Comparison of ENCODE assay signal across 29 mouse cellular contexts in the genomic region with DNA sequence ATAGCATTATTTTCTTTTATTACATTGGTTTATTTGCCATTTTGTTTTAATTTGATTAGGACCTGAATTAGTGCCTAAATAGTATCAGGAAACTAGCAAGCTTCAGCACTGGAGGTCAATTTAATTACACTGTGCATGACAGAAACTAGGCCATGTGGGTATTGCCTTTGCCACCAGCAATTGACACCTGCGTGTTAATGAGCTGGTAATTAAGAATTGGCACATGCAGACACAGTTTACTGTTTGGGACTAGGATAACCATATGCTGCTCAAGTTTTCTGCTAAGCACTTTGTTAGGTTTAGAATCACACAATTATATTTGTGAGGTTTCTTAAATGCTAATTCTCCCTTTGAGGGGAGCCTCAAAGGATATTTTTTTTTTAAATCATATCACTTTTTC. TPM values are rescaled to one million over a fixed set of nuclear protein-coding genes. Genes with fewer than 3 reads are reported as not detected.
DNase-seq lines count a peak whose midpoint lies in the region; ATAC-seq and TF ChIP-seq lines count a peak whose summit lies in the region.
"Had no signal": no experiment of that assay in that cellular context is flagged by ENCODE, and none has a peak within 500 bp of the region (broad histone marks: within the 10 kb centered on the region; RNA-seq: fewer than 3 reads in every experiment).

No protein-coding gene starts in this region.

- no peak for TF ChIP-seq POLR2A in lung, adult 2 months (IDR thresholded peaks at IDR 0.05; ENCODE audit: borderline replicate concordance, extremely low read depth, low read depth, low read length)

- DNase-seq in cerebellum, postnatal 10 days = peak; percentile 9 to 11
- no peak for DNase-seq in cerebellum, postnatal 25 days
- no peak for DNase-seq in midbrain, embryonic 11.5 days (ENCODE audit: low spot score, missing footprints)
- DNase-seq in forelimb bud, embryonic 11.5 days (ENCODE audit: low read depth, low spot score) = peak; percentile 11
- no peak for DNase-seq in lung, adult 2 months
- no peak for DNase-seq in kidney, postnatal 14 days
- DNase-seq: adrenal gland, postnatal 25 days; cerebellum, adult 11-12 months; gastrocnemius, postnatal 14 days; heart, adult 11 months; kidney, postnatal 4 days; liver; thymus, adult 2 months had no signal

- H3K27ac ChIP-seq in midbrain, embryonic 12.5 days (replicated peaks) = no peak overlapping the region
- H3K27ac ChIP-seq in midbrain, embryonic 11.5 days (ENCODE audit: low read depth, low read length) = no peak overlapping the region
- no peak overlapping the region for H3K27ac ChIP-seq in forebrain, embryonic 12.5 days
- H3K27ac ChIP-seq: embryonic facial prominence, embryonic 15.5 days; hindbrain, embryonic 15.5 days; left cerebral cortex, adult 2 months; limb, embryonic 10.5 days; liver, embryonic 15.5 days; macrophage; midbrain, embryonic 13.5 days; neural tube, embryonic 13.5 days; stomach, postnatal 0 days had no signal

- no peak overlapping the region for H3K4me2 ChIP-seq in midbrain, embryonic 12.5 days (replicated peaks)
- H3K4me2 ChIP-seq in midbrain, embryonic 11.5 days = no peak overlapping the region
- no peak overlapping the region for H3K4me2 ChIP-seq in forebrain, embryonic 12.5 days
- H3K4me2 ChIP-seq: embryonic facial prominence, embryonic 15.5 days; heart, embryonic 11.5 days; hindbrain, embryonic 15.5 days; liver, embryonic 15.5 days; midbrain, embryonic 13.5 days had no signal

- ATAC-seq in midbrain, embryonic 12.5 days (ENCODE audit: low FRiP score, low read depth) = 0 out of 2 replicates have a peak, but pooled peaks have one; percentile 27
- no peak for ATAC-seq in midbrain, embryonic 11.5 days (ENCODE audit: low FRiP score)
- ATAC-seq in forebrain, embryonic 12.5 days (ENCODE audit: low FRiP score) = peak; percentile 77; the same call in 1 of the 2 replicates
- ATAC-seq: CD4-positive, CD25-positive, alpha-beta regulatory T cell, adult 4 months; intestine, embryonic 16.5 days; midbrain, embryonic 13.5 days had no signal

- H3K9ac ChIP-seq in midbrain, embryonic 12.5 days (replicated peaks) = no peak overlapping the region
- no peak overlapping the region for H3K9ac ChIP-seq in midbrain, embryonic 11.5 days (ENCODE audit: low read length)
- H3K9ac ChIP-seq in forebrain, embryonic 12.5 days = no peak overlapping the region
- H3K9ac ChIP-seq: embryonic facial prominence, embryonic 15.5 days; hindbrain, embryonic 15.5 days; liver, embryonic 15.5 days; midbrain, embryonic 13.5 days; neural tube, embryonic 13.5 days had no signal

- WGBS in midbrain, embryonic 12.5 days = 69% methylated on average over 1 of the region's 1 CpGs
- 87% methylated on average over 1 of the region's 1 CpGs for WGBS in midbrain, embryonic 11.5 days
- WGBS in forebrain, embryonic 12.5 days = 54% methylated on average over 1 of the region's 1 CpGs
- 56% methylated on average over 1 of the region's 1 CpGs for WGBS in lung, adult 2 months

- no peaks in the 10 kb centered on the region for H3K27me3 ChIP-seq in midbrain, embryonic 12.5 days
- no peaks in the 10 kb centered on the region for H3K27me3 ChIP-seq in midbrain, embryonic 11.5 days (ENCODE audit: control insufficient read depth, insufficient read depth, low read length)
- H3K27me3 ChIP-seq in forebrain, embryonic 12.5 days = no peaks in the 10 kb centered on the region
- H3K27me3 ChIP-seq: embryonic facial prominence, embryonic 15.5 days; hindbrain, embryonic 15.5 days; liver, embryonic 15.5 days; midbrain, embryonic 13.5 days; neural tube, embryonic 13.5 days had no signal

- no peak overlapping the region for H3K4me3 ChIP-seq in midbrain, embryonic 12.5 days
- H3K4me3 ChIP-seq in midbrain, embryonic 11.5 days (ENCODE audit: low read depth, low read length) = no peak overlapping the region
- no peak overlapping the region for H3K4me3 ChIP-seq in forebrain, embryonic 12.5 days (replicated peaks)
- no peak overlapping the region for H3K4me3 ChIP-seq in lung, adult 2 months (replicated peaks; ENCODE audit: extremely low read depth, low read depth, low read length)
- H3K4me3 ChIP-seq: embryonic facial prominence, embryonic 15.5 days; hindbrain, embryonic 15.5 days; limb, embryonic 10.5 days; liver, embryonic 15.5 days; midbrain, embryonic 13.5 days; myocyte; neural tube, embryonic 13.5 days had no signal

- no peaks in the 10 kb centered on the region for H3K36me3 ChIP-seq in midbrain, embryonic 12.5 days
- H3K36me3 ChIP-seq in midbrain, embryonic 11.5 days (ENCODE audit: control insufficient read depth, insufficient read depth, low read length) = no peaks in the 10 kb centered on the region
- no peaks in the 10 kb centered on the region for H3K36me3 ChIP-seq in forebrain, embryonic 12.5 days (replicated peaks)
- H3K36me3 ChIP-seq: embryonic facial prominence, embryonic 15.5 days; hindbrain, embryonic 15.5 days; limb, embryonic 10.5 days; liver, embryonic 15.5 days; midbrain, embryonic 13.5 days; neural tube, embryonic 13.5 days had no signal

- no peaks in the 10 kb centered on the region for H3K9me3 ChIP-seq in midbrain, embryonic 12.5 days
- H3K9me3 ChIP-seq in midbrain, embryonic 11.5 days (ENCODE audit: control insufficient read depth, low read length) = no peaks in the 10 kb centered on the region
- H3K9me3 ChIP-seq in forebrain, embryonic 12.5 days = no peaks in the 10 kb centered on the region
- H3K9me3 ChIP-seq: embryonic facial prominence, embryonic 15.5 days; hindbrain, embryonic 15.5 days; limb, embryonic 10.5 days; liver, embryonic 15.5 days; midbrain, embryonic 13.5 days; neural tube, embryonic 13.5 days had no signal

- TF ChIP-seq CTCF in lung, adult 2 months (IDR thresholded peaks at IDR 0.05; ENCODE audit: insufficient read depth, low read length) = no peak

- no peaks in the 10 kb centered on the region for H3K4me1 ChIP-seq in midbrain, embryonic 12.5 days
- H3K4me1 ChIP-seq in midbrain, embryonic 11.5 days (ENCODE audit: control insufficient read depth, insufficient read depth, low read length) = 0 out of 2 replicates have a peak, but pooled peaks cover 2% of the 10 kb centered on the region
- 0 out of 2 replicates have a peak, but pooled peaks cover 4% of the 10 kb centered on the region for H3K4me1 ChIP-seq in forebrain, embryonic 12.5 days
- H3K4me1 ChIP-seq in lung, adult 2 months (ENCODE audit: control insufficient read depth, insufficient read depth, low read length) = no peaks in the 10 kb centered on the region
- H3K4me1 ChIP-seq: embryonic facial prominence, embryonic 15.5 days; limb, embryonic 10.5 days; liver, embryonic 15.5 days had no signal

RNA-seq across cellular contexts. Expression of gene Pcdh10, which starts 53.5 kb away (rescaled TPM):
- polyA plus RNA-seq in midbrain, embryonic 12.5 days (2016; fragmentation: Nextera tagmentation; extraction: Ambion mirVana) = 6.2 and 7.4 TPM in 2 replicates
- 4.2 and 4.4 TPM in 2 replicates for polyA plus RNA-seq in midbrain, embryonic 11.5 days (2014; fragmentation: Nextera tagmentation; extraction: Ambion mirVana)
- polyA plus RNA-seq in forebrain, embryonic 12.5 days (2016; fragmentation: Nextera tagmentation; extraction: Ambion mirVana) = 7.7 and 10.9 TPM in 2 replicates
- 0.11 and 0.14 TPM in 2 replicates for polyA plus RNA-seq in lung, adult 2 months (2012; rRNA removed)
- polyA plus RNA-seq: CD4-positive, CD25-positive, alpha-beta regulatory T cell, adult 4 months; heart, postnatal 0 days; macrophage; myocyte had no signal

Comparison
In these comparisons a context has a peak if more than half of its experiments do, and no peak if none do; other contexts are left out.
1. DNase-seq: peak in cerebellum, postnatal 10 days (2 of 2) and forelimb bud, embryonic 11.5 days (single experiment); none in cerebellum, postnatal 25 days (0 of 2), midbrain, embryonic 11.5 days (single experiment), lung, adult 2 months (single experiment) and kidney, postnatal 14 days (single experiment).